Mouse (Mus musculus): ENCODE measurements around the gene Btbd9.

GRCm38 (mm10) chr17:30237600-30237999, 338.7 kb downstream of the Btbd9 start:
- TF ChIP-seq EP300 (IDR thresholded peaks at IDR 0.05; ENCODE audit: low read depth) (no peak), CTCF (IDR thresholded peaks at IDR 0.05; ENCODE audit: low read depth) (no peak)

All from heart, postnatal 0 days (tissue).